Mouse (Mus musculus): ENCODE results near the gene Dync1i2. TPM values are rescaled to one million over a fixed set of nuclear protein-coding genes. Genes with fewer than 3 reads are reported as not detected.

Gene Dync1i2
- polyA plus RNA-seq, 1 experiment = 80.1 TPM

DNA sequence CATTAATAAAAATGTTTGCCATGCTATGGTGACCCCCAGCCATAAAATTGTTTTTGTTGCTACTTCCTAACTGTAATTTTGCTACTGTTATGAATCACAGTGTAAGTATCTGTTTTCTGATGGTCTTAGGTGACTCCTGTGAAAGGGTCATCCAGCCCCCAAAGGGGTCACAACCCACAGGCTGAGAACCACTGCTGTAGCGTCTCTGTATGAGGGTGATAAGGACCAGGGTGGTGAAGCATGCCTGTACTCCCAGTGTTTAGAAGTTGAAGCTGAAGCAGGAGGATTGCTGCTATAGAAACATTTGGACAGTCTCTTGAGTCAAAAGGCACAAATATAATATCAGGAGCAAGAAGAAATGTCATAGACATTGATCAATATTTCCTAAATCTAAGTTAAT is 57.8 kb downstream of the Dync1i2 start:
- no peak for DNase-seq (ENCODE audit: low spot score)

GRCm38 (mm10) chr2:71270085-71270484 is 58.6 kb downstream of the Dync1i2 start:
- DNase-seq (ENCODE audit: low spot score) = no peak

GRCm38 (mm10) chr2:71273955-71274679 is 62.6 kb downstream of the Dync1i2 start:
- DNase-seq (ENCODE audit: low spot score) = no peak

GRCm38 (mm10) chr2:71275734-71276133 is 64.2 kb downstream of the Dync1i2 start:
- no peak for DNase-seq (ENCODE audit: low spot score)

GRCm38 (mm10) chr2:71278791-71279775 is 67.6 kb downstream of the Dync1i2 start:
- no peak for DNase-seq (ENCODE audit: low spot score)

DNA sequence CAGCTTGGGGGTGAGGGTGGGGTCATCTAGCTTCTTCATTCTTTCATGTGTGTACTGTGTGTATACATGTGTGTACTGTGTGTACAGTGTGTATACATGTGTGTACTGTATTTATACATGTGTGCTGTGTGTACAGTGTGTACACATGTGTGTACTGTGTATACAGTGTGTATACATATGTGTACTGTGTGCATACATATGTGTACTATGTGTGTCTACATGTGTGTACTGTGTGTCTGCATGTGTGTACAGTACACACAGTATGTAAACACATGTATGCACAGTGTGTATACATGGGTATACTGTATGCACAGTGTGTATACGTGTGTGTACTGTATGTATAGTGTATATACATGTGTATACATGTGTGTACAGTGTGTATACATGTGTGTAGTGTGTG is 70.5 kb downstream of the Dync1i2 start:
- DNase-seq (ENCODE audit: low spot score) = no peak

- no peak for DNase-seq (ENCODE audit: low spot score)
Measured at GRCm38 (mm10) chr2:71290107-71290775, 78.7 kb downstream of the Dync1i2 start.

DNA sequence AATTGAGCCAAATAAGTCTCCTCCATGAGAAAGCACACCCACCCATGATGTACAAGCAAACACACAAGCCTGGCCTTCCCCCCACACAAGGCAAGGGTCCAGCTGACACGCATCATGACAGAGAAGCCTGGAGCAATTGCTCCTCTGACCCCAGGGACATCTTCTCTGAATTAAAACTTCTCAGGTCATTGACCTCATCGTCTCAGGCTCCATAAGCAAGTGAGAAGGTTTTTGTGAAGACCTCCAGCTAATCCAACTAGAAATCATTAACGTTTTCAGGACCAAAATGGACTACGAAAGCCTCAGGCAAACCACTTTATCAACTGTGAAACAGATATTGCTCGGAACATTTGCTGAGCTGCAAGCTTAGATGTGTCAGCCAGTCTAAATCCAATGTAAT is 80.1 kb downstream of the Dync1i2 start:
- DNase-seq (ENCODE audit: low spot score) = no peak

DNA sequence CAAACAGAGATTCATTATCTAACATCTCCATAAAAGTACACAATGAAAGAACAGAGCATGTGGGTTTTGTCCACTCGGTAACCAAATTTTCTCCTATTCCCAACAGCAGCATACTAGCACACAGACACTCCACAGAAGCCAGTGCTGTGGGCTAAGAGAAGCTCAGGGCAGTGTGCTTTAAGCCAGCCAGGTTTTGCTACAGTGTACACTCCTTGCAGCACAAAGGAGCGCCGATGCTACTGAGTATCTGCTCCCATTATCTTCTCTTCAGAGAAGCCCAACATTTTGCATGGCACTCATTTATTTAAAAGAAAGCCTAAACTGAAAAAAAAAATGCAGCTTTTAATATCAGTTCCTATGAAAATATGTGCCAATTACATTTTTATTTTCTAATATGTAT is 82.5 kb downstream of the Dync1i2 start:
- no peak for DNase-seq (ENCODE audit: low spot score)

DNA sequence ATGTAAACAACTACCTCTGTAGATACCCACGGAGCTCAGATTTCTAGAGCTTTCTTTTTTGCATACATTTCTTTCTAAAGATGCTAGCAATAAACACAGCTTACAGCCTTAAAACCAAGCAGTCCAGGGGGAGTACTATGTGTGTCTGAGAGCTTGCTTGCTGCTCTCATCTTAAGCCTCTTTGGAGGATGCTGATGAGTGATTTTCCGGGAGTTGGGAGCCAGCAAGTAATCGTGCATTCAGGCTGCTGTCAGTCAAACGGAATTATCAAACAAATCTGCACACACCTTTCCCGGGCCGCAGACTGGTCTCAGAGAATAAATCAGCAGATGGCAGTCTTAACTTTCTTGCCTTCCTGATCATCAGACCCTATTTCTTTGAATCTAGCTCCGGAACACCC is 83.0 kb downstream of the Dync1i2 start:
- no peak for DNase-seq (ENCODE audit: low spot score)

DNA sequence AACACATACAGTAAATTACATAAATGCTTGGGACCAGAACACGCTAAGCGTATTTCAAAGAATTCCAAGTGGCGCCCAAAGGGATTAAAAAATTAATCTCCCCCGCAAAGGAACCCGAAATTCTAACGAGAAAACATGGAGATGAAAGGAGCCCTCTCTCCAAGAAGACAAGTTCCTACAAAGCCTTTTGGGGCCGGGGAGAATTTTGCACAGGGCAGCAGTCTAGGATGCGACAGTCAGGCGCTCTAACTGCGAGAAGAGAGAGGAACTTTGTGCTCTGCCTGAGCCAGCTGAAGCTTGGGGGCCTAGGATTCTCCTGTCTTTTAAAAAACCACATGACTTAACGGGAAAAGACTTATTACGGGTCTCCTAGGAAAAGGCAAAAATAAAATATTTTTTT is 84.3 kb downstream of the Dync1i2 start:
- no peak for DNase-seq (ENCODE audit: low spot score)

DNA sequence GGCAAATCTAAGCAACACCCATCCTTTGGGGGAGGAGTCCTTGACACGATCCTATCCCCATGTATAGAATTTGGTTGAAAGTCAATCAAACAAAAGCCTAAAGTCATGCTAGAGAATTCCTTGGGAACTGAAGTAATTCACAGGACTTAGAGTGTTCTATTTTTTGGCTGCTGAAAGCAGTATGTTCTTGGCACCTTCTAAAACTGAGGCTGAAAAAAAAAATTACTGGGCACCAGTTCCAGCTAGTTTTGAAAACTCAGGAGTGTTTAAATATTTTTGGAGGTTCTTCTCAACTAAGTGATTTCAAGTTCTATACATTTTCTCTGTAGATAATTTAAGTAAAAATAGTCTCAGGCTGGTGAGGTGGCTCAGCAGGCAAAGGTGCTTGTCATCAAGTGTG is 86.0 kb downstream of the Dync1i2 start:
- no peak for DNase-seq (ENCODE audit: low spot score)

DNA sequence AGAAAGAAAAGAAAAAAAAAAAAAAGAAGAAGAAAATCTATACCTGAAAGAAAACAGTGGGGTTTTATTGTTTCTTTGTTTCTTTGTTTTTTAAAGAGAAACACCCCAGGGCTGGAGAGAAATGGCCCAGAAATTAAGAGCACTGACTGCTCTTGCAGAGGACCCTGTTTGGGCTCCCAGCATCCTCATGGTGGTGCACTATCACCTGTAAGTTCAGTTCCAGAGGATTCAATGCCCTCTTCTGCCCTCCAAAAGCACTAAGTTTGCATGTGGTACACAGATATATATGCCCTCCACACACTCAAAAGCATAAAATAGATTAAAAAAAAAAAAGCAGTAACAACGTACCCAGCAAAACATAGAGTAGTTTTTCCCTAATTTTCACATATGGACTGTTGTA is 87.2 kb downstream of the Dync1i2 start:
- no peak for DNase-seq (ENCODE audit: low spot score)

- DNase-seq (ENCODE audit: low spot score) = no peak
Measured at GRCm38 (mm10) chr2:71302156-71302663, 90.7 kb downstream of the Dync1i2 start.

DNA sequence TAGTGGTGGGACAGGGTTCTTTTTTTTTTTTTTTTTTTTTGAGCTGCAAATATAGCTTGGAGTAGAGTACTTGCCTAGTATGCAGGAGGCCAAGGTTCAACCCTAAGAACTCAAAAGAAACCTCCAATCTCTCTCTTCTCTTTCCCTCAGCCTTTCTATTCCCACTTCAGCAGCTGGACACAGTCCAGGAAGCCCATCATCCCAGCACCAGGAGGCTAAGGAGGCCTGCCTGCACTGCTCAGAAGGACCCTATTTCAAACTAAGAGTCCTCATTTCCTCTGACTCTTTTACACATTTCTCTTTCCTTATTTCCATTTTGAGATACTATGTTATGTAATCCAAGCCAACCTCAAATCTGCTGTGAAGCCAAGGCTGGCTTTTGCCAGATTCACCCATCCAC is 91.7 kb downstream of the Dync1i2 start:
- no peak for DNase-seq (ENCODE audit: low spot score)

GRCm38 (mm10) chr2:71304821-71305220 is 93.3 kb downstream of the Dync1i2 start:
- no peak for DNase-seq (ENCODE audit: low spot score)

DNA sequence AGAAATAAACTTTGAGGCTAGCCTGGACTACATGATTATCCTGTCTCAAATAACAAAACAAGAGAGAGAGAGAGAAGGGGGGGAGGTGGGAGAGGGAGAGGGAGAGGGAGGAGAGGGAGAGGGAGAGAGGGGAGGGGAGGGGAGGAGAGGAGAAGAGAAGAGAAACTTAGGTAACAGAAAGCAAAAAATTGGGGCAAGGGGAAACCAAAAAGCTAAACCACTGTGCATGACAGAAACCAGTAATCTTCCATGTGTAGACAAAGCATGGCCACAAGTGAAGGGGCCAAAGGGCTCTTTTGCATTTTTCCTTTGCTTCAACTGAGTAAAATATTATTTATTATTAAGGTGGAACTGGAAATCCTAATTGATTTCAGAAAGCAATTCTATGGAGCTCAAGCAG is 94.9 kb downstream of the Dync1i2 start:
- DNase-seq (ENCODE audit: low spot score) = no peak

GRCm38 (mm10) chr2:71309726-71310125 is 98.2 kb downstream of the Dync1i2 start:
- DNase-seq (ENCODE audit: low spot score) = no peak

DNA sequence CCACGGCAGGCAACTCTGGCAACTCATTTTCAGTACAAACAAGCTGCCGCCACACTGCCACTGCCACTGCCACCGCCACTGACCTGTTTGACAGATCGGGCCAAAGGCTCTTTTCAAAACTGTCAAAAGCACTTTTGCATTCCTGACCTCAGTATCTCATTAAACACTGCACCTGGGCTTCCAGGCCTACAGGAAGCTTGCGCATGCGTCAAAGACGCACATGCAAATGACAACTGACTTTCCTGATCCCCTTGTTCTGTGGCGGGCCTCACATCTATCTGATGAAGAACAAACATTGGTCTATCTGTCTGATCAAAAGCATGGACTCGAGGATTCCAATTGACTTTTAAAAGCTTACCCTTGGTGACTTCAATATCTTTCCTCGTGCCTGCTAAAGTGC is 100.6 kb downstream of the Dync1i2 start:
- DNase-seq (ENCODE audit: low spot score) = no peak

All from urinary bladder, adult 2 months (tissue).